ENCODE assay signal across 20 mouse cellular contexts in the genomic region with DNA sequence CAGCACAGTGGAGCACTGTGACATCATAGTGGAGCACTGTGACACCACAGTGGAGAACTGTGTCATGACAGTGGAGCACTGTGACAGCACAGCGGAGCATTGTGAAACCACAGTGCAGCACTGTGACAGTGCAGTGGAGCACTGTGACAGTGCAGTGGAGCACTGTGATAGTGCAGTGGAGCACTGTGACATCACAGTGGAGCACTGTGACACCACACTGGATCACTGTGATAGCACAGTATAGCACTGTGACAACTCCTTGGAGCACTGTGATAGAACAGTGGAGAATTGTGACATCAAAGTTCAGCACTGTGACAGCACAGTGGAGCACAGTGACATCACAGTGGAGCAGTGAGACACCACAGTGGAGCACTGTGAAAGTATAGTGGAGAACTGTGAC.
A peak's percentile ranks its signal among the peaks of the same experiment; 100 is the strongest.
DNase-seq lines count a peak whose midpoint lies in the region; ATAC-seq lines count a peak whose summit lies in the region.
"Had no signal": no experiment of that assay in that cellular context is flagged by ENCODE, and none has a peak within 500 bp of the region (broad histone marks: within the 10 kb centered on the region; RNA-seq: fewer than 3 reads in every experiment).

No protein-coding gene starts in this region.

- 81% methylated on average over 1 of the region's 1 CpGs for WGBS in forebrain, embryonic 15.5 days
- 85% methylated on average over 1 of the region's 1 CpGs for WGBS in forebrain, embryonic 10.5 days
- WGBS in liver, embryonic 12.5 days (ENCODE audit: insufficient replicate concordance): 55% methylated on average over 1 of the region's 1 CpGs
- WGBS in liver, embryonic 11.5 days: 81% methylated on average over 1 of the region's 1 CpGs

- H3K4me2 ChIP-seq in forebrain, embryonic 15.5 days (replicated peaks): no peak overlapping the region
- no peak overlapping the region for H3K4me2 ChIP-seq in liver, embryonic 12.5 days
- no peak overlapping the region for H3K4me2 ChIP-seq in liver, embryonic 11.5 days
- H3K4me2 ChIP-seq: hindbrain, embryonic 15.5 days; liver, embryonic 13.5 days had no signal

- DNase-seq in forebrain, embryonic 10.5 days (ENCODE audit: extremely low spot score, low spot score): no peak
- DNase-seq in liver, embryonic 11.5 days (ENCODE audit: low spot score): no peak
- peak; percentile 1 for DNase-seq in mesoderm, embryonic 11.5 days (ENCODE audit: low read depth, low spot score)
- DNase-seq in embryo, embryonic 11 days: no peak
- DNase-seq: cerebellum, adult 9-10 months; gastrocnemius, postnatal 10 days; kidney, adult 18-20 months; kidney, postnatal 25 days; liver, embryonic 13.5 days; lung, postnatal 14 days; retina, postnatal 1 day had no signal

- H3K9me3 ChIP-seq in forebrain, embryonic 15.5 days: no peaks in the 10 kb centered on the region
- peaks cover 47% of the 10 kb centered on the region for H3K9me3 ChIP-seq in forebrain, embryonic 10.5 days
- peaks cover 6% of the 10 kb centered on the region for H3K9me3 ChIP-seq in liver, embryonic 12.5 days (replicated peaks)
- peaks cover 16% of the 10 kb centered on the region for H3K9me3 ChIP-seq in liver, embryonic 11.5 days (ENCODE audit: control insufficient read depth, low read length)
- H3K9me3 ChIP-seq: hindbrain, embryonic 15.5 days had no signal

- no peaks in the 10 kb centered on the region for H3K36me3 ChIP-seq in forebrain, embryonic 15.5 days
- H3K36me3 ChIP-seq in forebrain, embryonic 10.5 days (replicated peaks): no peaks in the 10 kb centered on the region
- no peaks in the 10 kb centered on the region for H3K36me3 ChIP-seq in liver, embryonic 12.5 days
- no peaks in the 10 kb centered on the region for H3K36me3 ChIP-seq in liver, embryonic 11.5 days (ENCODE audit: control insufficient read depth, insufficient read depth, low read length)
- H3K36me3 ChIP-seq: hindbrain, embryonic 15.5 days; liver, embryonic 13.5 days; midbrain, embryonic 10.5 days had no signal

- ATAC-seq in forebrain, embryonic 15.5 days (replicated peaks): peak; percentile 38; the same call in 1 of the 2 replicates
- ATAC-seq in liver, embryonic 12.5 days: peak; percentile 9; the same call in 1 of the 2 replicates
- no peak for ATAC-seq in liver, embryonic 11.5 days (replicated peaks; ENCODE audit: low FRiP score)
- ATAC-seq in granulocyte monocyte progenitor cell, adult 5-6 weeks (replicated peaks; ENCODE audit: poor library complexity, severe bottlenecking): 0 out of 2 replicates have a peak, but pooled peaks have one; percentile 13
- no peak for ATAC-seq in activated CD4-positive, CD25-positive, alpha-beta regulatory T cell, adult 4 months
- ATAC-seq: forebrain, embryonic 16.5 days; Patski had no signal

- H3K4me1 ChIP-seq in forebrain, embryonic 15.5 days: no peaks in the 10 kb centered on the region
- no peaks in the 10 kb centered on the region for H3K4me1 ChIP-seq in forebrain, embryonic 10.5 days
- H3K4me1 ChIP-seq in liver, embryonic 12.5 days: no peaks in the 10 kb centered on the region
- H3K4me1 ChIP-seq in liver, embryonic 11.5 days (replicated peaks; ENCODE audit: control insufficient read depth, insufficient read depth, low read length): no peaks in the 10 kb centered on the region
- H3K4me1 ChIP-seq: hindbrain, embryonic 15.5 days; liver, embryonic 13.5 days; midbrain, embryonic 10.5 days had no signal

- no peaks in the 10 kb centered on the region for H3K27me3 ChIP-seq in forebrain, embryonic 15.5 days
- no peaks in the 10 kb centered on the region for H3K27me3 ChIP-seq in forebrain, embryonic 10.5 days (ENCODE audit: poor library complexity, severe bottlenecking)
- H3K27me3 ChIP-seq in liver, embryonic 12.5 days (replicated peaks): no peaks in the 10 kb centered on the region
- no peaks in the 10 kb centered on the region for H3K27me3 ChIP-seq in liver, embryonic 11.5 days (replicated peaks; ENCODE audit: control insufficient read depth, insufficient read depth, low read length)
- H3K27me3 ChIP-seq: hindbrain, embryonic 15.5 days; liver, embryonic 13.5 days; Patski had no signal

- H3K27ac ChIP-seq in forebrain, embryonic 15.5 days (replicated peaks): no peak overlapping the region
- no peak overlapping the region for H3K27ac ChIP-seq in forebrain, embryonic 10.5 days
- H3K27ac ChIP-seq in liver, embryonic 12.5 days: no peak overlapping the region
- H3K27ac ChIP-seq in liver, embryonic 11.5 days (ENCODE audit: low read depth, low read length): no peak overlapping the region
- H3K27ac ChIP-seq: hindbrain, embryonic 15.5 days; left cerebral cortex, adult 2 months; liver, embryonic 13.5 days; midbrain, embryonic 10.5 days had no signal

- no peak overlapping the region for H3K9ac ChIP-seq in forebrain, embryonic 15.5 days (replicated peaks)
- no peak overlapping the region for H3K9ac ChIP-seq in liver, embryonic 12.5 days
- no peak overlapping the region for H3K9ac ChIP-seq in liver, embryonic 11.5 days (ENCODE audit: low read depth, low read length)
- H3K9ac ChIP-seq: hindbrain, embryonic 15.5 days; liver, embryonic 13.5 days had no signal

- no peak overlapping the region for H3K4me3 ChIP-seq in forebrain, embryonic 15.5 days
- no peak overlapping the region for H3K4me3 ChIP-seq in forebrain, embryonic 10.5 days
- no peak overlapping the region for H3K4me3 ChIP-seq in liver, embryonic 12.5 days
- no peak overlapping the region for H3K4me3 ChIP-seq in liver, embryonic 11.5 days (ENCODE audit: low read depth, low read length)
- H3K4me3 ChIP-seq: hindbrain, embryonic 15.5 days; left cerebral cortex, adult 2 months; liver, embryonic 13.5 days; midbrain, embryonic 10.5 days had no signal

Comparison
In these comparisons a context has a peak if more than half of its experiments do, and no peak if none do; other contexts are left out.
1. ATAC-seq: peak in forebrain, embryonic 15.5 days (single experiment), liver, embryonic 12.5 days (single experiment) and granulocyte monocyte progenitor cell, adult 5-6 weeks (single experiment); none in liver, embryonic 11.5 days (single experiment) and activated CD4-positive, CD25-positive, alpha-beta regulatory T cell, adult 4 months (single experiment).